Mouse (Mus musculus): Measurements from ENCODE around the gene Serpinf2.
"Not testable (repeated sequence)": the region's sequence is repeated elsewhere in the genome, so short reads cannot be mapped to it uniquely, and the experiment has no call there.

Serpinf2 gene

DNA sequence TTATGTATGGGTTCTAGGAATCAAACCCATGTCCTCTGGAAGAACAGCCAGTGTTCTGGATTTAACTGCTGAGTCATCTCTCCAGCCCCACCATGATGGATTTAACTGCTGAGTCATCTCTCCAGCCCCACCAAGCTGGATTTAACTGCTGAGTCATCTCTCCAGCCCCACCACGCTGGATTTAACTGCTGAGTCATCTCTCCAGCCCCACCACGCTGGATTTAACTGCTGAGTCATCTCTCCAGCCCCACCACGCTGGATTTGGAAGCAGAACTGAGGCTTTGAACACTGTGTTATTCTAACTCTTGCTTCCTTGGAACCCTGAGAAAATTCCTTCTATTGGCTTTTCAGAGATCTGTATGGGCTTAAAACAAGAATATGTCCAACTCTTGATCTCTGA is 55.9 kb downstream of the Serpinf2 start:
- DNase-seq (ENCODE audit: low spot score): not testable (repeated sequence)
